Mouse (Mus musculus): Measurements from ENCODE around the gene Pdhb.

Gene Pdhb

DNA sequence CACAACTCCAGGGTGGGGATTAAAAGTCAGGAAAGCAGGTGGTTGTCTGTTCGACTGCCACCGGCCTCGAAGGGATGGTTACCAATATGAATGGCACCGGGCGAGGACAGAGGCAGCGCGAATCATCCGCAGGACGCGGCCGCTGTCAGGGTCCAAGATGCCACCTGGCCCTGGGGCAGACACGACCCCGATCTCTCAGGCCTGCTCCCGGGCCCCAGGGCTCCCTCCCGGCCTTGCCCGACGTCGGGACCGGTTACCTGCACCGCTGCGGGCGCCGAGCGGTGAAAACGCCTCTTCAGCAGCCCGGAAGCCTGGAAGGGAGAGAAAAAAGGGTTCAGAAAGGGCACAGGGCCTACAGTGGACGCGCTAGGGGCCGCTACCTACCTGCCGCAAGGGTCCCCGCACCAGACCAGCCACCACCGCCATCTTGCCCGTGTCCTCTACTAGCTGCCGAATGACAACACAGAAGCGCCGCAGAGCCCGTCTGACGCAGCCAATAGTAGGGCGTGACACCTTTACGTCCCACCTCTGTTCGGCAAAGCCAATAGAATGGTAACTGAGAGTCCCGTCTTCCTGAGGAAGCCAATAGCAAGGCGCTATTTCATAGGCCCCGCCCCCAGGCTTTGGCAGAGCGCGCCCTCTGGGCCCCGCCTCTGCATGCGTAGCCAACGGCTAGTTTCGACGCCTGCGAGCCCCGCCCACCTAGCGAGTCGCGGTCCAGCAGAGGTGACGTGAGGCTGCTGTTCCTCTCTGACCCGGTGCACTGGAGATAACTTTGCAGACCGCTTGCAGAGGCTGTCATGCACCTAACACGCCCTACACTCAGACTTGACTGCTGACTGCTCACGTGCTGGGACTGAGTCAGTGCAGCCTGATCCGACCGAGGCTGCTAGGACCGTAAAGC is at the start of gene Pdhb:
Pdhb (minus strand) TSS at position 519 of the 904 bp plus-strand sequence.
- DNase-seq, result peak; percentile 100

DNA sequence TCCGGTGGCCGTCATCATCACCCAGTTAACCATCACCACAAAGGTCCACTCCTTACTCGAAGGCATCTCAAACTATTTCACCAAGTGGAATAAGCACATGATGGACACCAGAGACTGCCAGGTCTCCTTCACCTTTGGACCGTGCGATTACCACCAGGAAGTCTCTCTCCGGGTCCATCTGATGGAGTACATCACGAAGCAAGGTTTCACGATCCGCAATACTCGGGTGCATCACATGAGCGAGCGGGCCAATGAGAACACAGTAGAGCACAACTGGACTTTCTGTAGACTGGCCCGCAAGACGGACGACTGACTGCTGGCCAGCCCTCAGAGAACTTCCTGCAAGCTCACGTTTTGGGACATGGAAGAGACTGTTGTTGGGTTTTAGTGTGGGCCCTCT is 49.7 kb upstream of the Pdhb start:
- DNase-seq, result no peak

DNA sequence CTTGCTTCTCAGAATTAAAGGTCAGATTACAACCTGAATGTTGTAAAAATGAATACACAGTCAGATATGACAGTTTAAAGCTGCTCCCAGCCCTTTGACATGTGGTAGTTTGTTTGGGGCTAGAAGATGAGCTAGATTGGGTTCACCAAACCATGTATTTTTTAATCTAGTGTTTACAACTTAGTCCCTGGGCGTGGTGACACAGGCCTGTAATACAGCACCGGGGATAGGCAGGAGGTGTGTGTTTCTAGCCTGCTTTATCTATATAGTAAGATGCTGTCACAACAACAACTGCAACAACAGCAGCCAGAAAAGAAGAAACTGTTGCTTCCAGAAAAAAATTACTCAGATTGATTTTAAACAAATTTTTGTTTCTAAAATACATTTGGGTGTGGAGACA is 48.1 kb upstream of the Pdhb start:
- DNase-seq, result no peak

DNA sequence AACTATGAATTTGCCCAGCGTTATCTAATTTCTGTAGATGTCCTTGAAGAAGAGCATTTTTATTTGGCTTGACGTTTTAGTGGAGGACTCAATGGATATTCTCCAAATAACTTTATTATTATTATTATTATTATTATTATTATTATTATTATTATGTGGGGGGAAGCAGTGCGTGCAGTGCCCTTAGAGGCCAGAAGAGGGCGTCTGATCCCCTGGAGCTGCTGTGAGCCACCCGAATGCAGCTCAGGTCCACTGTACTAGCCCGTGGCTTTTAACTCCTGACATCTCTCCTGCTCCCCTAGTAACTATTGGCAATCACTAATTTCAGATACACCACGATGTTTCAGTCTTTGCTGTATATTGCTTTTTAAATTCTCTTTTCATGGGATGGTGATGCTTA is 47.5 kb upstream of the Pdhb start:
- DNase-seq, result peak; percentile 51

DNA sequence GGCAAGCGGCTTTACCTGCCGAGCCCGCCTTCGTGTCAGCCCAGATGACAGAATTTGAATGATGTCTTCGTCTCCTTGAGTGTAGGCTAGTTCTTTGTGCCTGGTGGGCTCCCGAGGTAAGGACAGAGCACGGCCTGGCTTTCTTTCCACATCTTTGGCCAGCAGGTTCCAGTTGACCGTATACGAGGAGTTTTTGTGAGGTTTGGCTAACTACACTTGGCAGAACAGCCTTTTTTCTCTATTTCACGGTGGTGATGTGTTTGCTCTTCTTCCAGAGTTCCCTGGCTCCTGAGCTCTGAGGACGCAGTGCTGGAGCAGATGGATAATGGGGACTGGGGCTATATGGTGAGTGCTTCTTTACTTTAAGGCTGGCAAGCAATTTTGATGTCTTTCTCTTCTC is 47.1 kb upstream of the Pdhb start:
- no peak for DNase-seq

DNA sequence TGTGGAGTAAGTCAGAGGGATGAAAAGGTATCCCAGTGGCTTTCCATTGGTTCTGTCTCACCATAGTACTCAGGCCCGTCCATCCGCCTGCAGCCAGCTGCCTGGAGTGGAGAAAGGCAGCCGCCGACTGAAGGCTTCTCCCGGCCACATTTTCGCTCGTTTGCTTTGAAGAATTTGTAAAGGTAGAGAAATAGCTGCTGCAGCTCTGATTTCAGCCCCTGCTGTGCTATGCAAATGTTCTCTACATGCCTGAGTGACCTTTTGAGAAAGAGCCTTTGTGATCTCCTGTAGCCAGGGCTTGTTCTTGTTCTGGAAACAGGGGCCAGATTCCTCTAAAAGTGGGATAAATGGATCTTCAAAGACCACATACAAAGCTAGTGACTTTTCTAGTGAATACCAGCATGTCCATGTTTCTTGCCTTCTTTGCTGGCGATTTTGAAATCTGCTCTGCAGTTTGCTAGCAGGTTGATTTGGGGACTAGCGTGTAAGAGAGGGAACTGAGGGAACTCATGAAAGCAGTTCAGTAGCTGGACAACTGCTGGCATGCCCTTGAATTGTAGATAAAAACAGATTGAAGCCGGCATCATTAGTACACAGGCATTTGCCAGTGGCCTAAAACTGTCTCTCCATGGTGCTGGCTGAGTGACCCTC is 46.0 kb upstream of the Pdhb start:
- DNase-seq, result peak; percentile 79

DNA sequence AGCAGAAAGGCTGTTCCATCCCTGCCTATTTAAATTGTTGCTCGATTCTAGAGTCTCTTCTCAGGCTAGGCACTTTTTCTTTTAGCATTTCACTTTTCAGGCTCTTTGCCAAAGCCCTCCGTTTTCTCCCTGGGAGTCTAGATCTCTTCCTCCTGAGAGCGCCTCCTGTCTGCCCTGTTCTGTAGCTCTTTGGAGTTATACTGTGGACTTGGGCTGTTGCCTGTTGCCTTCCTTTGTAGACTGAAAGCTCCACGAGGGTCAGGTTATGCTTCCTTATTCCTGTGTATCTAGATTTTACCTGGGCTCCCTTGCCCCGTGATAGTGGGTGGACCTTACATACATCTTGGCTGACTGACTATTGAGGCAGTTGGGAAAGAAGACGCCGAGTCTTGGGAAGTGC is 45.4 kb upstream of the Pdhb start:
- peak; percentile 59 for DNase-seq

DNA sequence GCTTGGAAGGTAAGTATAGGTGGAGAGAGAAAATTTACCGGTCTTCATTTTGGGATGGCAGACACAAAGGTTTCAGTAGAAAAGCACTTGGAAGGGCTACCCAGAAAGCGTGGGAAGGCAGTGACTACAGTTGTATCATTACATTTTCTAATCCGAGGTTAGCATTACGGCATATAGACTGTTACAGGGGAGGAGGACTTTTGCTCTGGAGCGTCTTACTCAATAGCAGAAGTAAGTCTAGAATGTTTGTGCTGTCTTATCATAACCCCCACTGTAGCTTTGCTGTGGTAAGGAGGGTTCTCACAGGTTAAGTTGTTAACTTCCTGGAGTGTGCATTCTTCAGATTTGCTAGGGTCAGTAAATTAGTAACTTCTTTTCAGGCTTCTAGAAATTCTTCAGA is 43.3 kb upstream of the Pdhb start:
- no peak for DNase-seq

DNA sequence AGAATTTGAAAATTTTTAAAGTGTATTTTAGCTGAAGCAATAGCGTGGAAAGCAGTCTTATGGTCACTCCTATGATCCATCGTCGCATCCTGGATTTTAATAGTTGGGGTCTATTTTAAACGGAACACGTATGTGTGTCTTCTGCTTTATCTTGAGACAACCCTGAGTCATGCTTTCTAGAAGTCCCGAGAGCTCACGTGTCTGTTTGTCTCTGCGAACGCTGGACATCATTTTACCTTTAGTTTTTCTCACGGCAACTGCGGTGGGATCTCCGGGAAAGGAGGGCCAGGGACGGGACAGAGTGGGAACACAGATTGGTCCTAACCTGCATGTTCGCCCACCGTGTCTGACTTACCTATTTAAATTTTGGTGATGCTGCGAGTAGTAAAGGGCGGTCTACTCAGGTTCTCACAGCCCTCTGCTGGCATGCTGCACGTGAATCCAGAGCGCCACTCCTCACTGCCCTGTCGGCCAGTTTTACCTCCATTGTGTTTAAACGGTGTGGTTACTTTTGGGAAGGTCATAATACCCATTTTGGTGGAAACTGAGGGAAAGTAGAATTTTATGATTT is 42.5 kb upstream of the Pdhb start:
- DNase-seq, result peak; percentile 42

DNA sequence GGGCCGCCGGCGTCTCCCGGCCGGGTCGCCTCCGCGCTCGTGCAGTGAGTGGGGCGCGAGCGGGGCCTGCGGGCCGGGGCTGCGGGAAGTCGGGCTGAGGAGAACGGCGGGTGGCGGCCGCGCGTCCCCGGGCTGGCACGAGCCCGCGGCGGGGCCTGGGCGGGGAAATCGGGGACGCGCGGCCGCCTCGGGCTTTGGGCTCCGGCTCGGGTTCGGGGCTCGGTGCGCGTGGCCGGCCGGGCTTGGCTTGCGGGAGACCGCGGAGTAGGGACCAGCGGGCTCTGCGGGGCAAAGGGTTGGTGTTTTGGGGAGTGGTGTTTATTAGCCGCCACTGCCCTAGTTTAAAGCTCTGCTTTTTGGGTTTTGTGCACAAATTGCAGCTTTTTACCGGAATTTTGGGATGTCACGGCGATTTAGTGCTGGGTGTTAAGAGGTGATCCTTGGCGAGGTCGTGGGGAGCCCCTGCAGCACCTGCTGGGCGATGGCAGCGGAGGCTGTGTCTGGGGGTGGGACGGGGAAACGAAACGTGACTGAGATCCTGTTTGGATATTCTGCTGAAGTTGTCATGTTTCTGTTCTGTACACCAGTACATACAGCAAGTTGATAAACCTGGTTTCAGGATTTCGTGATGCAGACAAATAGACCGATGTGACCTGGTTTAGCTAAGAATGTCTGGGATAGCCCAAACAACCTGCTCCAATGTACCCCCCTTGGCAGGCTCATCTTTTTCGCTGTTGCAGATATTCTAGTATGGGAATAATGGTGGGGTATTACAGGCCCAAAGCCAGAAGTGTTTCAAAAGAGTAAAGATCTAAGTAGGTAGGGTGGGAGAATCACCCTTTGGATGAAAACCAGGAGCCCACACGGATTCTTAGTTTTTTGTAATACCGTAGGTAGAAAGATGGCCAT is 41.7 kb upstream of the Pdhb start:
- peak; percentile 84 for DNase-seq

DNA sequence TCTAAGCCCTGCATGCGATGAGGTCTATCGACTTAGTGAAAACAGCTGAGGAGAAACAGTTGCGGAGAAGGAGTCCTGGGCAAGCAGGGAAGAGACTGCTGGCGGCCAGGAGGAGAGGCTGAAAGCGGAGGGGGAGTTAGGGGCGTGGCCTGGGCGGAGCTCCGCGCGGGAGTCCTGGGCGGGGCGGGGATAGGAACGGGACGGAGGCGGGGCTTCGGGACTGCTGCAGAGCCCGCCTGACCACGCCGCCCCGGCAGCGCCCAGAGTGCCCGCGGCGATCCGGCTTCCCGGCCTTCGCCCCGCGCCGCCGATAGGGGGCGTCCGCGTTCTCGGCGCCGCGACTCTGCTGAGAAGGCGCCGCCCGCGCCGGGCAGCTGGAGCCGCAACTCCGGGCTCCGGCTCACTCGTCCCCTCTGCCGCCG is 41.0 kb upstream of the Pdhb start, which contains the start of gene Kctd6:
Kctd6 (plus strand) TSS at position 338 of the 422 bp plus-strand sequence.
- peak; percentile 98 for DNase-seq

DNA sequence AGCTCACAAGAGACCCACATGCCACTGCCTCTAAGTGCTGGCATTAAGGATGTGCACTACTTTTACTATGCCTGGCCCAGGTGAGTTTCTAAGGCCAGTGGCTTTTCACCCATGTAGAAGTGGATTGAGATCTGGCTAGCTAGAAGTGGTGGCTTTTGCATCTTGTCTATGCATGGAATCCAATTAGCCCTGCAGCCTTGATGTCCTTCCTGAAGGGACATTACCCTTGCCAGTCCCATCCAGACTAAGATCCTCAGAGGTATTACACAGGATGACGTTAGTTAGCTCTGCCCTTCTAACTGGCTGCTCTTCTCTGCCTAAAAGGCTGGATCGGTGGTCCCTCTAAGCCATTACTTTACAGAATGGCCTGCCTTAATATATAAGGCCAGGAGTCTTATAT is 40.2 kb upstream of the Pdhb start:
- DNase-seq, result peak; percentile 44

DNA sequence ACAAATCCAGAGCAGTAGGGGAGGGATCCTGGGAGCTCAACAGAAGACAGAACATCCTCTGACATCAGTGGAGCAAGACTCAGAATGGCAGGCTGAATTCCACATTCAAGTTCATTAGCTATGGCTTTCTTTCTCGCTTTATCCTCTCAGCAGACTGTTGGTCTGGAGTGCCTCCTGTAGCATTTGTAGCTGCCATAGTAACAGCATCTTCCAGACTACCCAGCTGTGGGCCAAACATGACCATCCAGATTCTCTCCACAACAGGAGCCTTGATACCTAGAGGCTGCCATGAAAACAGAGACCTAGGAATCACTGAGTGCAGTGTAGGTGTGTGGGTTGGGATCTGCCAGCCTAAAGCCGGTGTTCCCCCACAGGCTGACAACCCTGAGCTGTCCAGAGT is 37.1 kb upstream of the Pdhb start:
- DNase-seq, result no peak

DNA sequence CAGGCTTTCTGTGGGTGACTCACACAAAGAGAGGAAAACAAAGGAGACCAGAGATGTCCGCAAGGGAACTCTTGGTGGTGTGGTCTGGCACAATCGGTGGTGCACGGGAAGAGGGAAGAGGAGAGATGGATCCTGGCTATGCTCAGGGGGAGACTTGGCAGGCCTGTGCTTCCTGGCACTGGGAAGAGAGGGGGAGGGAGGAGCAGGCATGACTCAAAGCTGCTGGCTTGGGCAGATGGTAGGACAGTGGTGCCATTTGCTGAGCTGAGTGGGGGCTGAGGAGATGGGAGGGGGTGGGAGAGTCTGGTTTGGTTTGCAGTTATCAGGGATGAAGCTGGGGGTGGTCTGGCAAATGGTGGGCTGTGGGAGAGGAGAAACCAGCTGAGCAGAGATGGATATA is 36.1 kb upstream of the Pdhb start:
- peak; percentile 50 for DNase-seq

DNA sequence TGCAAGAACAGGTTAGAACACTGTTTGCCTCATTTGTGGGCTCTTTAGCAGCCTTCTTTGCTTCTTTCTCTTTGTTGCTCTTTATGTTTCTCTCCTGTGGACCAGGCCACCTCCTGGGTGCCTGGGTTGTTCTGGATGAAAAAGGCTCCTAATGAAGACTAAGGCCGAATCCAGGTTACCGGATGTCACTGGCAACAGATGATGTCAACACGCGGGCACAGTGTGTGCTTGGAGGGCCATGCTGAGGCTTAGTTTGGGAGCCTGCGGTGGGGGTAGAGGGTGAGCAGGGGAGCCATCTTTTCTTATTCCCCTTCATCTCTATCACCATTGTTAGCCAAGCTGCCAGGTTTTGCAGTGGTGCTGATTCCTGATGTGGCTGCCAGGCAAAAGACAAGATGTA is 34.7 kb upstream of the Pdhb start:
- DNase-seq, result no peak

DNA sequence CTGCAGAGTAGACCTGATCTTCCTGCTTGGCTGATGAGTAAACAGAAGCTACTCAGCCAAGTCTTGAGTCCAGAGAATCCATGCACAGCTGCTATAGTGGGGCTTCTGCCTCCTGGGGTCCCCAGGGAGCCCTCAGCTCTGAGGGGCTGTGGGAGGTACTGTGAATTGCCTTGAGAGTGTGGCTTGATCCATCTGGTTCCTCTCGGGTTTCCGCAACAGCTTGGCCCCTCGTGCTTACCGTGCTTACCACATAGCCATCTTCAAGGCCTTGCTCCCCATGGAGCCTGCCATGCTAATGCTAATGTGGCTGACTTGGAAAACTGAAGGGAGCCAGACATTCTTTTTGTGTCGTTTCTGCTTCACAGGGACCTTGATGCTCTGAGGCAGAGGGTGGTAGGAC is 34.3 kb upstream of the Pdhb start:
- DNase-seq, result no peak

DNA sequence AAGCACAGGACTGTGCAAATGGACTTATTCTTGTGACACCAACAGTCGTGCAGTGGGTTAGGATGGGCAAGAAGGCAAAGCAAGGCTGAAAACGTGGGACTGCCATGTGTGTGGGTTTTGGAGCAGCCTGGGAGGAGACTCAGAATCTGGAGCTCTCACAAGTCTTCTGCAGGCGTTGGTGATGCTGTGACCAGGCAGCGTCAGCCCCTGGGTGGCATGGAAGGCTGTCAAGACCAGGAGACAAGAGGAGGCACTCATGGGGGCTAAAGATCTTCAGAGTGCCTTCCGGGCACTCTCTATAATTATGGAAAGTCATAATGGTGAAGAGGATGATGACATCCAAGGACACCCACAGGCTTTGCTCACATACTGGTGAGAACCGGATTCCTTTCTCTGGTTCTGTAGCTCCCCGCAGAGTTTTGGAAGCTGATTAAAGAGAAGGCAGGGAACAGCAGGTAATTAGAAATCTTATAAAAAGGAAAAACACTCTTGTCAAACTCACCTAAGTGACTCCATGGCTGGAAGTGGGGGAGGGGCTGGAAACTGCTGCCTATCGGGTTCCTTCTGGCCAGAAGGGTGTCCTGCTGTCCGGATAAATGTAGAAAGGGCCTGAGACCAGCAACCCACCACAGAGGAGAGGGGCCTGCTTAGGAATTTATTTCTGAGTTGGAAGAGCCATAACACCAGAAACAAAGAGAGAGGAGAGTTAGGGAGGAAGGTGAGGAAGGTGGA is 33.5 kb upstream of the Pdhb start:
- DNase-seq, result no peak

DNA sequence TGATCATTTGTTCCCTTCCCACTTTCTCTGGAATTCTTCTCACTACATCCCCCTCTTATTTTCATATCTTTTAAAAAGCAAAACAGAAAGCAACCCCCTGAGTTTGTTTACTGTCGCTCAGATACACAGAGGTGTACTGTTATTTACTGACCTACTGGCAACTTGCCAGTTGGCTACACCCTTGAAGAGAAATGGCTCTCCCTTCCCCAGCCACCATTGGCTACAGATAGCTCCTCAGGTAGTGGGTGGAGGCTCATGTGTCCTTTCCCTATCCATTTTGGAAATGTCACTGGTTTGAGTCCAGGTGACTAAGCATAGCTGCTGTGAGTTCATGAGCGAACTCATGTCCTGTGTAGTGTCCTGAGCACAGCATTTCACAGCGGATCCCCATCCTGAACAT is 28.9 kb upstream of the Pdhb start:
- no peak for DNase-seq

DNA sequence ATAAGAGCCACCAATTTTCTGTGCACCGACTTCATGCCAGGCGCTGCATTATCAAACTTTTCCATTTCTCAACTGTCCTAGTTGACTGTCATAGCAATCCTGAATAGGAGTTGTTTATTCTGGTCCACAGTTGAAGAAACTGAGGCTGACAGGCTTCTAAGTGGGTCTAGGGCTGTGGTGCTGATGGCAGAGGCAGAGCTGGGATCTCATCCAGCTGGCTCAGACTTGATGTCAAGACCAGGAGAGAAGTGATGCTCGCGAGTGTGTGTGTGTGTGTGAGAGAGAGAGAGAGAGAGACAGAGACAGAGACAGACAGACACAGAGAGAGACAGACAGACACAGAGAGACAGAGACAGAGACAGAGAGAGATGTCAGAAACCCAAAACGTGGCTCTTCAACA is 27.9 kb upstream of the Pdhb start:
- DNase-seq, result no peak

DNA sequence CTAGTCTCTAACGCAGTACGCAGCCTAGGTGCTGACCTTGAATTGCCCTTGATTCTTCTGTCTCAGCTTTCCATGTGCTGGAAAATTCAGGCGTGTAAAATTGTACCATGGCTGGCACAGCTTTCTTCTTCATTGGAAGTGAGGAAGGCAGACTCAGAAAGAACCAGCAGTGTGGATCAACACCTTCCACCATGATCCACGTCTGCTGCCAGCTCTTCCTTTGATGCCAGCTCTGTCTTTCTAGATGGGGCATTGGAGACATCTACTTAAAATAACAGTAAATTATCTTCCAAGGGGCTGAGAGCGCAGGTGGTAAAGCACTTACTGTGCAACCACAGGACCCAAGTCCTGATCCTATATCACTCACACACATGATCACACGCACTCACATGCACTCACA is 19.9 kb upstream of the Pdhb start:
- no peak for DNase-seq

DNA sequence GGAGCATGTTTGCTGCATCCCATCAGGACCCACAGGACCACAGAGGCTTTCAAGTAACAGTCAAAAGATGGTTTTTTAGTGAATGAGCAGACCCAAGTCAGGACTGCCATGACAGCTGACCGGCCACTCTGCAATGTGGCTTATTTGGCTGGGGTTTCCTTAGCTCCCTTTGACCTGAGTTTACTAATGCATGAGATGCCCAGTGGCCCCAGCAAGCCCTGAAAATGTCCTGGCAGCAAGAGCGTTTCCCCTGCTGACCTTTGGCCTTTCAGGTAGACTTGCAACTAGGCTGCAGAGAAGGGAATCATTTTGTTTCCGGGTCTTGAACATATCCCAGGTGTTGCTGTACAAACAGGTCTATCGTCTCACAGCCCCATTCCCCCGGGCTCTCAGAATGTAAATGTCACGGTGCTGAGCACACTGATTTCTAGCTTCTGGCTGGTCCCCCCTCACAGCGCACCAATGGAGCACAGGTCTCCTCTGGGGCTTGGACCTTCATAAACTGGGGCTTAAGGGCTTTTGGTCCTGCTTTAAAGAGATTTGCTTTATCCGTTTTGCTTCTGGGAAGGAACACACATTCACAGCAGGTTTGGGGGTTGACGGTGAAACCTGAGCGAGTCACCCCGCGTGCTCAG is 18.6 kb upstream of the Pdhb start:
- no peak for DNase-seq

DNA sequence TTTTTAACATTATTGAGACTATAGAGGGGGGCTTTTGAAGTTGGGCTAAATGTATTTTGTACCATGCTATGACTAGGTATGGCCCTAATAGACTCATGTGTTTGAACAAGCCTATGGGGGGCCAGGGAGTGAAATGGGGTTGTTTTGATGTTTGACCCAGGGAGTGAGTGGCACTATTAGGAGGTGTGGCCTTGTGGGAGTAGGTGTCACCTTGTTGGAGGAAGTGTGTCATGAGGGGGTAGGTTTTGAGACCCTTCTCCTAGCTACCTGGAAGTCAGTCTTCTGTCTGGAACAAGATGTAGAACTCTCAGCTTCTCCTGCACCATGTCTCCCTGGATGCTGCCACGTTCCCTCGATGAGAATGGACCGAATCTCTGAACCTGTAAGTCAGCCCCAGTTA is 17.7 kb upstream of the Pdhb start:
- no peak for DNase-seq
